Mouse (Mus musculus): Measurements from ENCODE around the gene Fyb2.
A peak's percentile ranks its signal among the peaks of the same experiment; 100 is the strongest.
"Not testable (repeated sequence)": the region's sequence is repeated elsewhere in the genome, so short reads cannot be mapped to it uniquely, and the experiment has no call there.

Fyb2 gene

DNA sequence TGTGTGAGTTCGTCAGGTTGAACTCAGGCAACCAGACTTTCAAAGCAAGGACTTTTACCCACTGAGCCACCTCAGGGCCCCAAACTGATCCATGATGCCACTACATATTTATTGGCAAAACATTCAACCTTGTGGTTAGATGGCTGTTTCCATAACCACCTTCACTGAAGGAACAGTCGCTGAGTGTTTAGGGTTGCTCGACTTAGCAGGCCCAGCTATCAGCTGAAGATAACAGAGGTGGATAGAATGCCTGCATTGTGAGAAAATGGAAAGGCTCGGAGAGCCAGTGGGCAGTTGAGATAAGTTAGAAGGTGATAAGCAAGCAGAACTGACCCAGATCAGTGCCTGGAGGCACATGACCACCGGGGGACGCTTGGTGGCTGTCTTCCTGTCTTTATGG, 26.3 kb downstream of the Fyb2 start:
- DNase-seq (ENCODE audit: low spot score in 2 of 2) = no peak

DNA sequence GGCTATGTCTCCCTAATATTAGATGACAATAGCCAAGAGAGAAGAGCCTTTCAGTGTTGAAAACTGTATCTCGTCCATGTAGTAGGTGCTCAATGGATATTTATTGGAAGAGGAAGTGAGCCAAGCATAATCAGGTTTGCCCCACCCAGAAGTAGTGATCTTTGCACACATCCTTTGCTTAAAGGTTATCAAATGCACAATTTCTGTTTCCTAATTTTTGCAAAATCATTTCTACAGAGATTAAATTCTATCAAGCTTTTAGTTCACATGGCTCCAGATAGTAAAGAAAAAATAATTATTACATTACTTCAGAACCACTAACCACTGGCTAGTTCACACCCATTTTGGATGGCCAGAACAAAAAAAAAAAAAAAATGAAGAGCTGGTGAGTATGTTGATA, 28.6 kb downstream of the Fyb2 start:
- no peak for DNase-seq (ENCODE audit: low spot score in 2 of 2)

DNA sequence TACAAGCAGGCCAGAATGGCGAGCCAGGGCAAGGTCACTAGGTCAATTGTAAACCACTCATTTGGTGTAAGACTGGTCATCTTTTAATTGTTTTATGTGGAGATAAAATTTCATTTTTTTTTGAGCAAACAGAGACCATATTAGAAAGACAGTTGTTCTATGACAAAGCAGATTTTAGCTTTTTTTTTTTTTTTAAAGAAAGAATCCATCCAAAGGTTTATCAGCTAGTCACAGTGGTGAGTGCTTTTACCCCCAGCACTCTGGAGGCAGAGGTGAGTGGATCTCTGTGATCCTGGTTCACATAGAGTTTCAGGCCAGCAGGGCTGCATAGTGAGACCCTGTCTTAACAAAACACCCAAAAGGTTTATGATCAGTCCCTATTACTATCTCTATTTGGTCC, 31.2 kb downstream of the Fyb2 start:
- no peak for DNase-seq (ENCODE audit: low spot score in 2 of 2)

DNA sequence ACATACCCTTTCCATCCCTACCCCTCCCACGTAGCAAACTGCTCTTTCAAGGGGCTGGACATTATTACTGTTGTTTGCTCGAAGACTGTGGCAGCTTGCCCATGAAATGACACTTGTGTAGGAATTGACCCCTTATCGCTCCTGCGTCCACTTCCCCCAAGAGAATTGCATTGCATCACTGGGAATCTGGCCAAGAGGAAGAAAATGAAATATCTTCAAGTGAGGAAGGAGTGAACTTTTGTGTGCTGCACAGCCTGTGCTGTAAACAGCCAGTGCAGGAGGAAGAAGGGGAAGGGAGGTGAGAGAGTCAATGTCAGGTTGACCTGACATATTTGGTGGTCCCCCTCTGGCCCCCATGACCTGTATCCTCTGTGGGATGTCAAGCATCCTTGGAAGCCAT, 35.6 kb downstream of the Fyb2 start:
- DNase-seq (ENCODE audit: low spot score in 2 of 2) = no peak

DNA sequence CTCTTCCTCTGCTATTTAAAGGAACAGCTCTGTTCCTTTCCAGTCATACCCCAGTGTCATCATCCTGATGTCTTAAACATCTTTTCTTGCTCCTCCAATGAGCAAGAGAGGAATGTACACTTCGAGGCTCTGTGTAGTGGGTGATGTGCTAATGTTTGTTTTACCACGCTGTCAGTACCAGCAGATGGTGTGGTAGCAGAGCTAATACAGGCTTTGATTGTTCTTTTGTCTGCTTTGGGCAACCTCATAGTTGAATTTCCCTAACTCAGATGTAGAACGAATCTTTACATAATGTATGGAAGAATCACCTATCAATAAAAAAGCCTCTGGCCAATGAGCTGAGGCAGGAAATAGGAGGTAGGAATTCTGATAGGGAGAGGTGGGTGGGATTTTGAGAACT, 36.0 kb downstream of the Fyb2 start:
- peak; percentile 9 to 11 for DNase-seq (ENCODE audit: low spot score in 2 of 2)

DNA sequence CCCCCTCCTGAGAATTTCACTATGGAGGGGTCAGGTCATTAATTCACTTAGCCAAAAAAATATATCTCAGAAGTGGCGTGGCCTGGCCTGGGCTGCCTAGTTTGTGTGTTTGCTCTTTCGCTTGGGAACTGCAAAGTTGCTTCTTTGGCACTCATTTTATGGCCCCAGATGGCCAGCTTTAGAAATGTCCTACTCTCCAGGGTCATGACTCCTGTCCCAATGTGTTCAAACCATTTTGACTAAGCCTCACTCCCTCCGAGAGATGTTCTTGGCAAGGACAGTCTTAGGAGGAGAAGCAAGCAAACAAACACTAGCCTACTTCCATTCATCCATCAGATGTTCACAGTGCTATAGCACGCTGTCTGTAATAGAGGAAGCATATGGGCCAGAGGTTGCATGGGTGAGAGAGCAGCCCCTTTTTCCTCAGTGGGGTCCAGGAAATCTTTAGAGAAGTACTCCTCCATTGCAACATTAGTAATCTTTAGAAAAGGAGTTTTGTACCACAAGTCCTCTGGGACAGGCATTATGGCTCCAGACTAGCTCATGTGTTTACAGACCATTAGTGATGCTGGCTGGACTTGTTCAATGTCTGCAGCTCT, 38.1 kb downstream of the Fyb2 start:
- DNase-seq (ENCODE audit: low spot score in 2 of 2) = no peak

DNA sequence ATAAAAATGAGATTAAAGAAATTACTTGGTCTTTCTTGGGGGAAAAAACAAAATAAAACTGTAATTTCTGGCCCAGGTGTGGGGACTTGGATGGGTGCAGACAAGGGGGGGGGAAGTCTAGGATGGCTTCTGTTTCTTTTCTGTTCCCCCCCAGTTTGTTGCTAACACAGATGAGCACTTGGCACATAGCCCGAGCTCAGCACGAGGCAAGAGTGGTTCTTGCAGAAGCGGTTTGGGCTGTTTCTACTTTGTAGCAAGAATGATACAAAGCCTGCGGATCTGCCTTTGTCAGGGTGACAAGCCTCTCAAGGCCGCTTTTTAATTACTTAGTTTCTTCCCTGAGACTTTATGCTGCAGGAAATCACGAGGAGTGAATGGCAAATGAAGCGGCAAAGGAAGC, 43.4 kb downstream of the Fyb2 start:
- no peak for DNase-seq (ENCODE audit: low spot score in 2 of 2)

DNA sequence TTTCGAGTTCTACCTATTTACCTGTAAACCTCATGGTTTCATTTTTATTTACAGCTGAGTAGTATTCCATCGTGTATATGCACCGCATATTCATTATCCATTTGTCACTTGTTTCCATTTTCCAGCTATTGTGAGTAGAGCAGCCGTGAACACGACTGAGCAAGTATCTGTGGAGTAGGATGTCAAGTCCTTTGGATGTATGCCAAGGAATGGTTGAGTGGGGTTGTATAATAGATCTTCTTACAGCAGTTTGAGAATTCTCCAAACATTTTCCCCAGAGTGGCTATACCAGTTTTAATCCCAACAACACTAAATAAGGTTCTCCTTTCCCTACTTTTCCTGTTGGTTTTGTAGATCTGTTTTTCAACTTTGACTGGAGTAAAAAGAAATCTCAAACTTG, 48.2 kb downstream of the Fyb2 start:
- DNase-seq (ENCODE audit: low spot score in 2 of 2) = no peak

DNA sequence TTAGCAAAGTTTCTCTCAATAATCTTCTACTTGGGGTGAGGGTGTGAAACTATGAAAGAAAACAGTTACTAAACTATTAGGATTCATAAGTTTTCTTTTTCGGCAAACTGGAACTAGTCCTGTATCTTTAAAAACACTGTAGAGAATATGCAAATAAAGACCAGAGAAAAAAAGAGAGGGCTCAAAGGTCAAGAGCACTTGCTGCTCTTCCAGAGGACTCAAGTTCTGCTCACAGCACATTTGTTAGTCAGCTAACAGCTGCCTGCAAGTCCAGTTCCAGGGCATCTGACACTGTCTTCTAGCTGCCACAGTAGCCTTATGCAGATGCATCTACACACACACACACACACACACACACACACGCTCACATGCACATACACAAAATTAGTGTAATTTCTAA, 59.4 kb downstream of the Fyb2 start:
- no peak for DNase-seq (ENCODE audit: low spot score in 2 of 2)

DNA sequence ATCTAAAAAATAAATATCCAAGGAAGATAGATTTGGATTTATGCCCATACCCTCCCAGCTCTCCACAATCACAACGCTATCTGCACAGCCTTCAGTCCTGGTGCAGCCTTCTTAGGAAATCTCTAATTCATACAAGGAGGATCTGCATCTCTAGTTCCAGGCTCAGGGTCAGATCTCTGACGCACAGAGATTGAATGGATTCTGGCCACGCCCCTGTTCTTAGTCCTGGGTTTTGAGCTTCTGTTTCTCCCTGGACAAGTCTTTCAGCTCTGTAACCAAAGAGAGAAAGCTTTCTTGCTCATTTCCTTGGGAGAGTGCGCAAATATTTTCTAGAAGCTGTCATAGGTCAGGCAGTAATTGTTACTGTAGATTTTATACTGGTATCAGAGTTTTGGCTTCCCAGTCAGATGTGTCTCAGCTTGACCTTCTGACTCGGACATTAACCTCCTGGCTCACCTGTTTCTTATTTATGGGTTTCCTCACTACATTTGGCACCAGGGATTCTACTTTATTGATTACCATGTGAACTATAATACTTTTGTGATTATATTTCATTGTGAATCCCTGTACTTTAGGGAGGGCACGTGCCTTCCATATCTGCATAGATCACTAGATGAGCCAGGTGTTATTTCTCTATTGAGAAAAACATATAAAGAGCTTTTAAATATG, 62.0 kb downstream of the Fyb2 start:
- DNase-seq (ENCODE audit: low spot score in 2 of 2) = no peak

DNA sequence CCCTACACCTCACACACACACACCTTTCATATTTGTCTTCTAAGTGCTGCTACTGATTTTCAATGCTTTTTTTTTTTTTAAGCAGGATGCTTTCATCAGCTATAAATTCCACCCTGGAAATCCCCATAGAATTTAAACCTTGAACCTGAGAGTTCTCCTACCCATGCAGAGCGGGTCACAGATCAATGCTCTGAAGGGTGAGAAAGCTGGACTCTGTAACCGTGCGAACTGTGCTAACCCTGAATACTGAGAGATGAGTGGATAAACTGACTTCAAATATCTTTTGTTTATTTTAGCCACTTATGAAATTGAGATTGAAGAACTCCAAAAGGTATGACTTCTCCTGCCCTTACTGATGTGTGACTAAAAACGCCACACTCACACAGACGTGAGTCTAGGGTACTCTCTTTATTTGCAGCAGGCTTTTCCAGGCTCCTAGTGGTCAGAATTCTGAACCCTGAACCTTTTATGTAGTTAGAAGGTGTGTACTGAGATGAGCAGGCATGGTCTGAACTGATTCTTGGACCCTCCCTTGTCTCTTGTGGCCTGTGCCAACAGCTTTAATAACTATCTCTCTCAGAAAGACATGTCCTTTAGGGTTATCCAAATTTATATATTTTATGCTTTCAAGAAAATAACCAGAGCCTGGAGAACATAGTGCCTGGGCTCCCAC, 72.8 kb downstream of the Fyb2 start:
- DNase-seq (ENCODE audit: low spot score in 2 of 2) = no peak

DNA sequence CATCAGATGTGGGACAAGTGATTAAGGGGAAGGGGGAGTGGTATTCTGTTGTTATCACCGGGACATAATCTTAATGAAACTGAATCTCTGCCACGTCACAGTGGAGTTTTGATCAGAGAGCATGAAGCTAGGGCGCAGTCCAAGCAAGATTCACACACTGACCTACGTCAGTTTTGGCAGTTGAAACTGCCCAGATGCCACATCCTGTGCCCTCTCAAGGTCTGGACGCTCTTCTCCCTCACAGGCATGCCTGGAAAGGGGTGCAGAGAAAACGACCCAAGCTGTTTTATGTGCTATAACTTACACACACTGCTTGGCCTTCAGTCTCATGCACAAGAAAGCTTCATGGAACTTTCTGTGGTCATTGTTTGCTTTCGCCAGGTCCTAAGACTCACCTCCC, 74.4 kb downstream of the Fyb2 start:
- DNase-seq (ENCODE audit: low spot score in 2 of 2) = no peak

DNA sequence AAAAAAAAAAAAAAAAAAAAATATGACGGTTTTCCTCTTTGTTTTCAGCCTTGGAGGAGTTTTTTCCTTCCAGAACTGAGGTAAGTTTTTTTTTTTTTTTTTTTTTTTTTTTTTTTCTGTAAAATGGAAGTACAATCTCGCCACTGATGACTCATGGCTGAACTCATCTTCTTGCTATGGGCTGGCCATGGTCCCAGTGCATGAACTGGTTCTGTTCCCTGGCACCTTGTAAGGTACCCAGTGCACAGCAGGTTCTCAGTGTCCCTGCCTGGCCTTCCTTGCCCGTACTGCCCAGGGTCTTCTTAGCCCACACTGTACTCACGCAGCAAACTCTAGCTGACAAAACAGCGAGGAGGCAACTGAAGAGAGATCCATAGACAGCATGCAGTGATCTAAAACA, 74.8 kb downstream of the Fyb2 start:
- DNase-seq (ENCODE audit: low spot score in 2 of 2) = no peak

DNA sequence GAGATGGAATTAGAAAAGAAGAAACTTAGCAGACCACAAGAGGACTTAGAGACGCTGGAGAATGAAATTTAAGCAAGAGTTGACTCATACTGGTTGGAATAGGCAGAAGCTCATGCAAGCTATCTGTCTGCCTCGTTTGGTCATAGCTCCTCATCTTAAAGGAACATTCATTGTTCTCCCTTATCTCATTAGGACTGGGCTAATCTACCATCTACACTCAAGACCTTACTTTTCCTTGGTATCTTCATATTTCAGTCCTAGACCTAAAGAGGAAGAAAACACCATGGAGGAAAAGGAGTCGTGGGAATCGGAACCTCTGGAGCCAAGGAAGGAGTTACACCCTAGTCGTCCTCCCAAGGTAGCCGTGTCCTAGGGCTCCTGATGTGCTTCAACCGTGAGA, 75.5 kb downstream of the Fyb2 start:
- no peak for DNase-seq (ENCODE audit: low spot score in 2 of 2)

DNA sequence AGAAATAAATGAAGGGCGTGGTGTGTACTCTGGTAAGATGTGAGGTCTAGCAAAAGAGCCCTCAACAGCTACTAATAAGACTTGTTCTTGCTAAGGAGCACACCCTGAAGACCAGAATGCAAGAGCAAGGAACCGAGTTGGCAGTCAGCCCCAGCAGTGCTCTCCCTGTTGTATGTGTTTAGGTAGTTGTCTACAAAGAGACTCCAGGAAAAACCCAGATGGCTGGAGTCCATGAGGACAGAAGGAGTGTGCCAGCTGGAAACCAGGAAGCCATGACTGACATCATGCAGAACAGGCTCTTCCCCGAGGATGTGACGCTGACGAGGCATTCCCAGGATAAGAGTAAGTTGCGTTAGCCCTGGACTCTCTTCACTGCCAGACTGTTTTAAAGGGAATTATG, 76.8 kb downstream of the Fyb2 start:
- DNase-seq (ENCODE audit: low spot score in 2 of 2) = peak in 1 of 2 experiments; percentile 38

DNA sequence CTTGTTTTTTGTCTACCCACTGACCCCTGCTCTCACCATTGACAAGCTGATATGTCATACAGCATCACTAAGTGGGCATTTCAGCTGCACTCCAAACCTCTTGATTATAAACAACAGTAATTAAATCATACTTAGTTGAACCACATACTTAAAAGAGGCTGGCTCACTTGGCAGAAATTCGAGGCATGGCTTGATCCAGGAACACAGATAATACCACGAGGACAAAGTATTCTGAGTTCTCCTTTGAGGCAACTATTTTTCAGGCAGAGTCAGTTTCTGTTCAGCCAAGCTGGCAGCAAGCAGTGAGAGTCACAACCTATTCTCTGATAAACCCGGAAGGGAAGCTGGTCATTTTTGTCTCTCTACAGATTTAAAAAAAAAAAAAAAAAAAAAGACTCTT, 77.4 kb downstream of the Fyb2 start:
- no peak for DNase-seq (ENCODE audit: low spot score in 2 of 2)

DNA sequence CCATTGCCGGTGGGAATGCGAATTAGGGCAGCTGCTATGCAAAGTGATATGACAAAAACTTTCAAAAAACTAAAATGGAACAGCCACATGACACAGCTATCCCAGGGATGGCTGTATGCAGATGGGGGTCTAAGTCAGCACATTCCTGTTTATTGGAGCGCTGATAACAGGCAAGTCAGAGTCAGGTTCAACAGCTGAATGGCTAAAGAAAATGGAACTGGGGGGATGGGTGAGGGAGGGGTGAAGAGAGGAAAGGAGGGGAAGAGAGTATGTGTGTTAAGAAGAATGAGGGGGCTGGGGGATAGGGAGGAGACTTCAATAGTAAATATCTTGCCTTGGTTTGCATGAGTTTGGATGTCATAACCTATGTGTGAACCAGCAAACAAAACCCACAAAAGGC, 79.0 kb downstream of the Fyb2 start:
- DNase-seq (ENCODE audit: low spot score in 2 of 2) = no peak

DNA sequence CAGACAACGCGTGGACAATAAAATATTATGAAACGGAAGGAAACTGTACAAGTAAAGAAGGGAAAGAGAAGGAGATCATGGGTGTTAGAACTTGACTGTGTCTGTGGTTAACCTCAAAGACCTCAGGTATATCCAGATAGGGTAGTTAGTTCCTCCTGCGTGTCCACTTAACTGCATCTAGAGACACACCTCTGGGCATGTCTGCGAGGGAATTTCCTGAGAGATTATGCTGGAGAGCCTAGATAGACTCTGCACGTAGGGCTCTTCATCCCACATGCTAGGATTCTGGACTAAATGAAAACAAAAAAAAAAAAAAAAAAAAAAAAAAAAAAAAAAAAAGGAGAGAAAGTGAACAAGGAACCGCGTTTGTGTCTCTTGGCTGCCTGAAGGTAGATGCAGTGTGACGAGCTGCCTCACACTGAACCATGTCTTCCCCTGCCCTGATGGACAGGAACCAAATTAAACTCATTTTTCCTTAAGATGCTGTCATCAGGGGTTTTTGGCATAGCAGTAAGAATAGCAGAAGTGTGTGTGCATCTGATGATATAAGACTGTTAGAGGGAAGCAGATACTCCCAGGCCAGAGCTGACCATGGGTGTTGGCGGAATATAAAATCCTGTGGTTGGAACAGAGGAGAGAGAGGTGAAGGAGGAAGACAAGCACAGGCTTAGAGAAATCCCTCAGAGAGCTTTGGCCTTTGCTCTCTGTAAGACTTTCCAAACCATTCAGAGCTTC, 80.1 kb downstream of the Fyb2 start:
- no peak for DNase-seq (ENCODE audit: low spot score in 2 of 2)

DNA sequence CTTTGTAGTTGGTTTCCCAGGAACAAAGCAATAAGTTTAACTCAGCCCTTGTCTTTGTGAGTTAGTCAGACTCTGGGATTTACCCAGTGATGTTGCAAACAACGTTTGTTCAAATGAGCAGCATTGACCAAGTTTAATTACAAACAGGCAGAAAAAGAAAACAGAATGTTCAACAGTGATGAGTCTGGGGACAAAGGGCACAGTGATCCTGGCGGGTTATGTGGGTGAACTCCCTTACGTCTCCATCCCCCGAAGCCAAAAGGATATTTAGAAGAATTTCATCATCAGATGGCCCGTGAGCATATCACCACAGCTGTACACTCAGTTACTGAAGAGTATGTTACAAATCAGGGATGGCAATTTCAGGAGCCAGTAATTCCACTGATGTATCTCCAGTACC, 86.4 kb downstream of the Fyb2 start:
- DNase-seq (ENCODE audit: low spot score in 2 of 2) = no peak

DNA sequence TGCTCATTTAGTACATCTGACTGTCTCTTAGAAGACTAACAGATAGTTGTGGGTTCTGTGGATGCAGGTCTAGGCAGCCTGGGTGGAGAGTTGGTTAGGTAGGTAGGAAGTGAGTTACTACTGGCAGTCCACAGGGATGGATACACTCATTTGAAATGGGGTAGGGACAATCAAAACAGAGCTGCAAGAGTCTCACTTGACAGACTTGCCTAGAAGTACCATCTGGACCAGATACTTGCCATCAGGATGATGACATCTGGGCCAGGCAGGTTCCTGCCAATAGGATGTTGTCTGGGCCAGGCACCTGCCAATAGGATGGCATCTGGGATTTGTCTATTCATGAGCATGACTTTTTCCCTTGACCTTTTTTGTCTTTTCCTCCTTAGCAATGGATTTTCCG, 88.5 kb downstream of the Fyb2 start:
- DNase-seq (ENCODE audit: low spot score in 2 of 2) = no peak

DNA sequence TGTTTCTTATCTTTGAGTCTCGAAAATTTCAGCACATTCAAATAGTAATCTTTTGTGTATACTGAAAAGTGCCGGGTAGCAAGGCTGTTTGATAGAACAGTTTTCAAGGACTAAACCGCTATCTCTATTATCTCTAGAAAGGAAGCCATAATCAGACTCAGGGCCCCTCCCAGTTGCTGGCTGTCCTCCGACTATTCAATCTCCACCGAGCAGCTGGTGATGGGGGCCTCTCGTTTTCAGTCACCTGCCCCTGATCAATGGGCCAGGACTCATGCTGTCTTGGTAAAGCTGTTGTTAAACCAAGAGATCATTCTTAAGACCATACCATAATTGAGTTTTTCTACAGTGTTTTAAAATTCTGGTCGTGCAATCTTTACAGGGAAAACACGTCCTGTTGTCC, 90.9 kb downstream of the Fyb2 start:
- no peak for DNase-seq (ENCODE audit: low spot score in 2 of 2)

DNA sequence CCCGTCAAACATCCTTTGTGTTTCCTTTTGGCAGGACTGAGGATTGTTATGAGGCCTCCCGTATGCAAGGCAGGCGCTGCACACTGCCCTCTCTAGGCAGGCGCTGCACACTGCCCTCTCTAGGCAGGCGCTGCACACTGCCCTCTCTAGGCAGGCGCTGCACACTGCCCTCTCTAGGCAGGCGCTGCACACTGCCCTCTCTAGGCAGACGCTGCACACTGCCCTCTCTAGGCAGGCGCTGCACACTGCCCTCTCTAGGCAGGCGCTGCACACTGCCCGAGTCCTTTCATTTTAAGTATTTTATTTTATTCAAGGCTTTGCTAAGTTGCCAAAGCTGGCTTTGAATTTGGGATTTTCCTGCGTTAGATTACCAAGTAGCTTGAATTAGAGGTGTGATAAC, 91.4 kb downstream of the Fyb2 start:
- DNase-seq (ENCODE audit: low spot score in 2 of 2) = not testable (repeated sequence)
